Mouse (Mus musculus) CH12F3 (cell line): ENCODE measurements around the gene Kdm5b.

ENCODE experiments used
- in situ Hi-C: fragments of 300-500 bp; cut with MboI; formaldehyde crosslinking; loops from 2 replicates; pipeline ENCODE4 v1.14.3; 2020; ENCODE audit warnings: low sequenced_read_pairs

Kdm5b gene

GRCm38 (mm10) chr1:134583560-134583959 is 23.6 kb downstream of the Kdm5b start:
- in situ Hi-C loops = no loop called here

- in situ Hi-C loops = no loop called here
These were observed 29.7 kb downstream of the Kdm5b start for GRCm38 (mm10) chr1:134589676-134590075.

GRCm38 (mm10) chr1:134591773-134592172 is 31.8 kb downstream of the Kdm5b start:
- in situ Hi-C loops = no loop called here

- in situ Hi-C loops = no loop called here
These were observed 37.5 kb downstream of the Kdm5b start for GRCm38 (mm10) chr1:134597339-134598054.

- in situ Hi-C loops = no loop called here
These were observed 44.1 kb downstream of the Kdm5b start for GRCm38 (mm10) chr1:134604086-134604485.

- in situ Hi-C loops = no loop called here
These were observed 45.7 kb downstream of the Kdm5b start for GRCm38 (mm10) chr1:134605670-134606069.

- in situ Hi-C loops = no loop called here
These were observed 46.4 kb downstream of the Kdm5b start for GRCm38 (mm10) chr1:134606381-134606780.

- in situ Hi-C loops = no loop called here
These were observed 47.3 kb downstream of the Kdm5b start for GRCm38 (mm10) chr1:134607279-134607678.

- in situ Hi-C loops = no loop called here
These were observed 49.2 kb downstream of the Kdm5b start for GRCm38 (mm10) chr1:134609172-134609571.

- in situ Hi-C loops = no loop called here
These were observed 54.6 kb downstream of the Kdm5b start for GRCm38 (mm10) chr1:134614554-134614953.

GRCm38 (mm10) chr1:134614988-134615387 is 55.0 kb downstream of the Kdm5b start:
- in situ Hi-C loops = no loop called here

- in situ Hi-C loops = no loop called here
These were observed 57.7 kb downstream of the Kdm5b start for GRCm38 (mm10) chr1:134617656-134618055.

GRCm38 (mm10) chr1:134625325-134625724 is 65.4 kb downstream of the Kdm5b start:
- in situ Hi-C loops = no loop called here

GRCm38 (mm10) chr1:134629455-134629854 is 69.5 kb downstream of the Kdm5b start:
- in situ Hi-C loops = no loop called here

- in situ Hi-C loops = no loop called here
These were observed 74.3 kb downstream of the Kdm5b start for GRCm38 (mm10) chr1:134634296-134634695.

GRCm38 (mm10) chr1:134636245-134636644 is 76.3 kb downstream of the Kdm5b start:
- in situ Hi-C loops = no loop called here

GRCm38 (mm10) chr1:134636684-134637083 is 76.7 kb downstream of the Kdm5b start:
- in situ Hi-C loops = no loop called here

GRCm38 (mm10) chr1:134638041-134638440 is 78.1 kb downstream of the Kdm5b start:
- in situ Hi-C loops = no loop called here

GRCm38 (mm10) chr1:134638522-134638921 is 78.6 kb downstream of the Kdm5b start:
- in situ Hi-C loops = no loop called here

- in situ Hi-C loops = no loop called here
These were observed 79.5 kb downstream of the Kdm5b start for GRCm38 (mm10) chr1:134639460-134639859.

GRCm38 (mm10) chr1:134641507-134641906 is 81.5 kb downstream of the Kdm5b start:
- in situ Hi-C loops = no loop called here

- in situ Hi-C loops = no loop called here
These were observed 83.7 kb downstream of the Kdm5b start for GRCm38 (mm10) chr1:134643702-134644101.
